Mouse (Mus musculus) small intestine, adult 2 months (tissue): ENCODE data around the gene Hoxb4. TPM values are rescaled to one million over a fixed set of nuclear protein-coding genes. Genes with fewer than 3 reads are reported as not detected.
A peak's percentile ranks its signal among the peaks of the same experiment; 100 is the strongest.

Experiments
- H3K27ac ChIP-seq: fragments of 200-500 bp; 2 replicates; pipeline ENCODE4 v1.5.1; 2012; ENCODE audit warnings: low read depth, low read length, control low read depth, inconsistent platforms; ENCODE audit not compliant: insufficient read depth
- H3K27me3 ChIP-seq: fragments of 200-500 bp; 2 replicates; pipeline ENCODE4 v1.6.1; 2012; ENCODE audit warnings: mild to moderate bottlenecking, moderate library complexity, low read length, inconsistent platforms; ENCODE audit not compliant: control insufficient read depth, insufficient read depth
- H3K36me3 ChIP-seq: fragments of 200-500 bp; 2 replicates; pipeline ENCODE4 v1.6.1; 2012; ENCODE audit warnings: mild to moderate bottlenecking, low read length, control low read depth, inconsistent platforms; ENCODE audit not compliant: control insufficient read depth, insufficient read depth
- H3K4me1 ChIP-seq: fragments of 200-500 bp; 2 replicates; pipeline ENCODE4 v1.6.1; 2012; ENCODE audit warnings: low read length, inconsistent platforms, mixed read lengths; ENCODE audit not compliant: control insufficient read depth, insufficient read depth, insufficient read length
- H3K4me3 ChIP-seq: fragments of 200-500 bp; 2 replicates; pipeline ENCODE4 v1.5.1; 2012; ENCODE audit warnings: low read depth, mild to moderate bottlenecking, control low read depth, inconsistent platforms, low read length, moderate library complexity
- CTCF ChIP-seq: fragments of 200-500 bp; IDR thresholded peaks from 2 replicates; pipeline ENCODE4 v1.5.1; 2012; ENCODE audit warnings: low read depth, mild to moderate bottlenecking, control low read depth, inconsistent platforms, low read length, moderate library complexity, mixed read lengths; ENCODE audit not compliant: insufficient replicate concordance, insufficient read length; ENCODE audit errors: extremely low read depth
- POLR2A ChIP-seq: fragments of 200-500 bp; IDR thresholded peaks from 2 replicates; pipeline ENCODE4 v1.6.1; 2012; ENCODE audit warnings: low read depth, mild to moderate bottlenecking, control low read depth, inconsistent platforms, low read length, moderate library complexity
- WGBS: fragments of 180-500 bp; shearing (Covaris S2); methylation state at CpG from one replicate; pipeline ENCODE4 v1.1.7; 2018; 5-methylcytosine and 5-hydroxymethylcytosine counted together
- polyA plus RNA-seq: library from polyadenylated mRNA; depleted of rRNA; stranded (reverse); fragments of >200 nt; gene quantifications from 2 replicates; pipeline ENCODE4 v1.2.3, GENCODE M21; 2012

Gene Hoxb4
- polyA plus RNA-seq, 1 experiment: 2.9 TPM

DNA sequence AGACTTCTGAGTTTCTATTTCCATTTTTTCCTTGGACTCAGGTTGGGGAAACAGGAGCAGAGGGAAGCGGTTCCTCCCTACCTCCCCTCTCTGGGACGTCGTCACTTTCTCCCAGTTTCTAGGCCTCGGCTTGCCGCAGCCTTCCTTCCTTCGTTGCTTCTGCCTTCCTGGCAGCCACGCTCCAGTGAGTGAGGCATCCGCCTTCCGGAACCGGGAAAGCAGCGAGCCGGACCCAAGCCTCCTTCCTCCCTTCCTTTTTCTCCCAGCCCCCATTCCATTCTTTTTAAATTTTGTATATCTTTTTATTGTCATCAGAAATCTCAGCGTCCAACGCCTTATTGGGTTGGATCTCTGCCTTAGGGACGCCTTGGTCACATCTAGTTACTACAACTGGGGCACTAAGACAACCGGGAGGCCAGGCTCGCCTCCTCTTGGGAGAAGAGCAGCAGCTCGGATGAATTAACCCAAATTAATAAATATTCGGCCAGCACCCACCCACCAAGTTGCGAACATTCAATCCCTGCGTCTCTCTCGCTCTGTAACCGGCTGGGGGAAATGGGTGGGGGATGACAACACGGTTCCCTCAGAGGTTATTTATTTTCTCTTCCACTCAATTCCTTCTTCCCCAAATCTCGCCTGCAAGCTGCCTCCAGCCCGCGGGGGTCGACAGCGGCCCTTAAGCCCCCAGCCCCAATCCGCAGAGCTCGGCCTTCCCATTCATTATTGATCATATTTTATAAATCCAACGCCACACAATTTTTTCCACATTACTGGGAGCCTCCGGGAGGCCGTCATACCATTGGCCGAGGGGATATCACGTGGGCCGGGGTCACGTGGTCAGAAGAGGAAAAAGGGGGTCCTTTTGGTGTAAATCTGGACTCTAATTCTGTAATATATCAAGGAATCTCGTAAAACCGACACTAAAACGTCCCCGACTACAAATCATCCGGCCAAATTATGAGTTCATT, 32.0 kb upstream of the Hoxb4 start, which contains the start of gene Hoxb7:
TSS of gene Hoxb7 (plus strand) at position 853 of the 968 bp plus-strand sequence.
- Histone ChIP-seq H3K36me3 (no peaks in the 10 kb centered on the region), H3K4me3 (peak within 1 kb of the TSS; percentile 62), H3K4me1 (no peaks in the 10 kb centered on the region; the same call in 1 of the 2 replicates), H3K27me3 (peaks cover 79% of the 10 kb centered on the region), H3K27ac (peak within 1 kb of the TSS; percentile 57)
- WGBS: 3% methylated on average over 43 of the region's 43 CpGs
- TF ChIP-seq POLR2A: 0 out of 2 replicates have a peak, but pooled peaks have one; percentile 12
- no peak for TF ChIP-seq CTCF

- 2% methylated on average over 55 of the region's 55 CpGs for WGBS
- Histone ChIP-seq H3K36me3 (no peaks in the 10 kb centered on the region), H3K27me3 (peaks cover 78% of the 10 kb centered on the region), H3K27ac (peak overlapping the region; percentile 28), H3K4me3 (peak overlapping the region; percentile 62), H3K4me1 (no peaks in the 10 kb centered on the region; the same call in 1 of the 2 replicates)
- no peak for TF ChIP-seq CTCF
- TF ChIP-seq POLR2A: no peak
These were observed 31.2 kb upstream of the Hoxb4 start for GRCm38 (mm10) chr11:96286739-96287385.

DNA sequence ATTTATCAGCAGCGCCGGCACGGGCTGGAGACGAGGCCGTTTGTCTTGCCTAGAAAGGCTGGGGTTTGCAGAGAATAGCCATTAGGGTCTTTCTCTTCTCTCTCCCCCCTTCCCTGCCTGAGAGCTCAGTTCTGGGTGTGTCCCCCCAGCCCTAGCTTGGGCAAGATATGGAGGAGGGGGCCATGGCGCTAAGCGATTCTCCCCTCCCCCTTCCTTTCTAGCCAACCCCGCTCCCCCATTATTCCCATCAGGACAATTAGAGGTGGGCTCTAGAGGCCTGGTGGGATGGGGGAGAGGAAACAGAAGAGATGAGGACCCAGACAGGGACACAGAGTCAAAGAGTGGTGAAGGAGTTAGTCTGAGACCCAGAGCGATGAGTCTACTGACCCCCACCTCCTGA, 30.7 kb upstream of the Hoxb4 start:
- 19% methylated on average over 9 of the region's 9 CpGs for WGBS
- Histone ChIP-seq H3K4me3 (peak overlapping the region; percentile 62), H3K27me3 (peaks cover 77% of the 10 kb centered on the region), H3K4me1 (no peaks in the 10 kb centered on the region; the same call in 1 of the 2 replicates), H3K27ac (no peak overlapping the region), H3K36me3 (no peaks in the 10 kb centered on the region)
- TF ChIP-seq POLR2A: no peak
- no peak for TF ChIP-seq CTCF

DNA sequence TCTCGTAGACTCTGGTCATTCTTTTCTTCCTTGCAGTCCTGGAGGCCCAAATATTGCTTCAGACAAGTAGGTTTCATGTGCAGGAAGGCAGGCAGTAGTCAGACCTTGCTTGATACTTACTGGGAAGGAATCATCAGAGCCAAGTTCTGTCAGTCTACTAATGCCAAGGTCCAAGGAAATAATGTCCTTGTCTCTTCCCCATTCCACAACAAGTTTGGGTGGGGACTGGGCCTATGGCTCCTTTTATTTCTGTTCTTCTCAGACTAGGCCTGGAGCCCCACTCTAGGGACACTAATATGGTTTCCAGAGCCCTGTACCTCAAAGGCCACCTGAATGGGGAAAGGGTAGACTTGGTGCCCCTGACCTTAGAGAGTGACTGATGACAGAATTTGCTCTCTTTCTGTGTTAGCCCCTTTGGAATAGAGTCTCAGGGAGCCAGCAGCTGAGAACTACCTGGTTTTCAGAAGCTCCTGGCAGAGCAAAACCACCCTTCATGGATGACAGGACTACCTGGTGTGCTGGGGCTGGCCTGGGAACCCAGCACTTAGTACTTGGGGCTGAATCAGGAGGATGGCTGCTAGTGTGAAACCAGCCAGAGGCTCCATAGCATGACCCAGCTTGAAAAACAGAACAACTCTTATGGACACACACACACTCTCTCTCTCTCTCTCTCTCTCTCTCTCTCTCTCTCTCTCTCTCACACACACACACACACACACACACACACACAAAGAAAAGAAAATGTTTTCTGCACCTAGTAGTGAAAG, 29.4 kb upstream of the Hoxb4 start:
- no peak overlapping the region for H3K27ac ChIP-seq
- TF ChIP-seq CTCF: no peak
- TF ChIP-seq POLR2A: no peak
- no peak overlapping the region for H3K4me3 ChIP-seq
- 31% methylated on average over 1 of the region's 1 CpGs for WGBS
- H3K27me3 ChIP-seq: peaks cover 75% of the 10 kb centered on the region
- H3K36me3 ChIP-seq: no peaks in the 10 kb centered on the region
- no peaks in the 10 kb centered on the region; the same call in 1 of the 2 replicates for H3K4me1 ChIP-seq

- Histone ChIP-seq H3K36me3 (no peaks in the 10 kb centered on the region), H3K4me1 (no peaks in the 10 kb centered on the region; the same call in 1 of the 2 replicates), H3K27me3 (peaks cover 68% of the 10 kb centered on the region), H3K4me3 (no peak overlapping the region), H3K27ac (no peak overlapping the region)
- no peak for TF ChIP-seq CTCF
- TF ChIP-seq POLR2A: no peak
- 32% methylated on average over 21 of the region's 21 CpGs for WGBS
These were observed 28.8 kb upstream of the Hoxb4 start for GRCm38 (mm10) chr11:96289293-96289692.

DNA sequence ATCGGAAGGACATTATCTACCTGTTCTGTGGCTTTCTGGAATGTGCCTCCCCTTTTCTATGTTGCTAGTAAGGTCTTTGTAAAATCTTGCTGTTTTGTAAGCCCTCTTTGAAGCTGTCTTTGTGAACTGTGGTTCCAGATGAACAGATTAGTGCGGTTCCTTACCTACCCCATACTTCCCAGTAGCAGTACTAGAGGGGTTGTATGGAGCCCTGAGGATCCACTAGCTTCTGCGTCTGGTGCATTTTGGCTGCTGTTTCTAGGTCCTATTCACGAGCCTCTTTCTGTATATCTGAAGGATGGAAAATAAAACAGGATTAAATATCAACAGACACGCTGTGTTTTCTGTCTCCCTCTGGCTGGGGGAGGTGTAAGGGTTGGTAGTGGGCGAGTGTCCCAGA, 28.2 kb upstream of the Hoxb4 start:
- 35% methylated on average over 6 of the region's 6 CpGs for WGBS
- Histone ChIP-seq H3K27me3 (peaks cover 66% of the 10 kb centered on the region), H3K4me1 (no peaks in the 10 kb centered on the region; the same call in 1 of the 2 replicates), H3K4me3 (no peak overlapping the region), H3K36me3 (no peaks in the 10 kb centered on the region), H3K27ac (no peak overlapping the region)
- no peak for TF ChIP-seq CTCF
- TF ChIP-seq POLR2A: no peak
